Mouse (Mus musculus) thymus, postnatal 10 days (tissue): ENCODE results near the gene Nrcam.
A peak's percentile ranks its signal among the peaks of the same experiment; 100 is the strongest.

Source experiments
- DNase-seq, 2 experiments: peaks; one replicate each; pipeline ENCODE4 v3.0.0; 2021; ENCODE audit warnings: low spot score in 2 of 2

The Nrcam gene

GRCm38 (mm10) chr12:44515066-44515465 is 186.4 kb downstream of the Nrcam start:
- DNase-seq, result no peak

GRCm38 (mm10) chr12:44519440-44520141 is 190.9 kb downstream of the Nrcam start:
- no peak for DNase-seq

GRCm38 (mm10) chr12:44521496-44521895 is 192.8 kb downstream of the Nrcam start:
- no peak for DNase-seq

GRCm38 (mm10) chr12:44524621-44525565 is 196.2 kb downstream of the Nrcam start:
- DNase-seq, result no peak

- DNase-seq, result no peak
Observed at GRCm38 (mm10) chr12:44528391-44529016, 199.8 kb downstream of the Nrcam start.

- DNase-seq, result no peak
Observed at GRCm38 (mm10) chr12:44532337-44533113, 203.8 kb downstream of the Nrcam start.

GRCm38 (mm10) chr12:44534100-44534633 is 205.5 kb downstream of the Nrcam start:
- DNase-seq, result no peak

- no peak for DNase-seq
Observed at GRCm38 (mm10) chr12:44535623-44536022, 206.9 kb downstream of the Nrcam start.

- peak in 1 of 2 experiments; percentile 20 for DNase-seq
Observed at GRCm38 (mm10) chr12:44547721-44548369, 219.2 kb downstream of the Nrcam start.

GRCm38 (mm10) chr12:44548465-44548864 is 219.8 kb downstream of the Nrcam start:
- DNase-seq, result no peak

GRCm38 (mm10) chr12:44551614-44552013 is 222.9 kb downstream of the Nrcam start:
- DNase-seq, result no peak

GRCm38 (mm10) chr12:44554051-44554450 is 225.4 kb downstream of the Nrcam start:
- no peak for DNase-seq

GRCm38 (mm10) chr12:44554808-44555207 is 226.1 kb downstream of the Nrcam start:
- no peak for DNase-seq

- DNase-seq, result no peak
Observed at GRCm38 (mm10) chr12:44560002-44560401, 231.3 kb downstream of the Nrcam start.

- no peak for DNase-seq
Observed at GRCm38 (mm10) chr12:44570070-44570469, 241.4 kb downstream of the Nrcam start.

GRCm38 (mm10) chr12:44572664-44573063 is 244.0 kb downstream of the Nrcam start:
- DNase-seq, result no peak

GRCm38 (mm10) chr12:44574167-44574566 is 245.5 kb downstream of the Nrcam start:
- no peak for DNase-seq

GRCm38 (mm10) chr12:44601410-44602149 is 272.9 kb downstream of the Nrcam start:
- DNase-seq, result peak in 1 of 2 experiments; percentile 41

- no peak for DNase-seq
Observed at GRCm38 (mm10) chr12:44602269-44602957, 273.7 kb downstream of the Nrcam start.
